Mouse (Mus musculus) adrenal gland, postnatal 25 days (tissue): Measurements from ENCODE around the gene Synm. TPM values are rescaled to one million over a fixed set of nuclear protein-coding genes. Genes with fewer than 3 reads are reported as not detected.

ENCODE experiments used
- DNase-seq: peaks from one replicate; pipeline ENCODE4 v3.0.0; 2021; ENCODE audit warnings: mixed read lengths
- total RNA-seq: library from RNA; stranded (reverse); gene quantifications from 2 replicates; pipeline ENCODE4 v1.2.3, GENCODE M21; 2021

Synm gene
- total RNA-seq, 1 experiment from 2014 or later = 30.0 TPM

DNA sequence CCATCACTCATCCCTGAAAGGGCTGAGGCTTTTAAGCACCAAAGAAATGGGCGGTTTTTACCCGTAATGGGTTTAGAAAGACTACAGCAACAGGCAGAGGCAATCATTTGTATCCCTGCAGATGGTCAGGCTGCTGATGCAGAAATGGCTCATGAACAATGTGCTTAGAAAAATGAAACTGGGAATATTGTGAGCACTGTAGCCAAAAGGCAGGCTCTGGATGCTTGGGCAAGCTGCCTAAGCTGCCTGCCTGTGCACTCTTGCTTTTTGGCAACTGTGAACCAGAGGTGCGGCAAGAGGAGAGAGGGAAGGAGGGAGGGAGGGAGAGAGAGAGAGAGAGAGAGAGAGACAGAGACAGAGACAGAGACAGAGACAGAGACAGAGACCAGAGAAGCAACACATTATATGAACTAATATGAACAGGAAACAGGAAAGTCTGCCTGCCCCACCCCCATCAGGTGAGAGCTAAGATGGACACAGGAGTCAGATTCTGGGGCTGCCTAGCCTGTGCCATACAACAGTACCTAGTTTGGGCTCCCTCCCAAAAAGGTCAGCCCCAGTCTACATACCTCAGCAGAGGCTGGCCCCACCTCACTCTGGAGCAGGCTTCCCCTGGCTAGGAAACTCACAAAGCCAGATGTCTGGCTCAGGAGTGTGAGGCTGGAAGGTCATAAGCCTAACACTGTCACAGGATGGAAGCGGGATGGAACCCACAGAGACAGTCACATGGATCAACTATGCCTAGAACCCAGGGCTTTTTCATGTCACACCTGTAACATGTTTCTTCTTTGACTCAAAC lies 9.9 kb downstream of the Synm start:
- no peak for DNase-seq

DNA sequence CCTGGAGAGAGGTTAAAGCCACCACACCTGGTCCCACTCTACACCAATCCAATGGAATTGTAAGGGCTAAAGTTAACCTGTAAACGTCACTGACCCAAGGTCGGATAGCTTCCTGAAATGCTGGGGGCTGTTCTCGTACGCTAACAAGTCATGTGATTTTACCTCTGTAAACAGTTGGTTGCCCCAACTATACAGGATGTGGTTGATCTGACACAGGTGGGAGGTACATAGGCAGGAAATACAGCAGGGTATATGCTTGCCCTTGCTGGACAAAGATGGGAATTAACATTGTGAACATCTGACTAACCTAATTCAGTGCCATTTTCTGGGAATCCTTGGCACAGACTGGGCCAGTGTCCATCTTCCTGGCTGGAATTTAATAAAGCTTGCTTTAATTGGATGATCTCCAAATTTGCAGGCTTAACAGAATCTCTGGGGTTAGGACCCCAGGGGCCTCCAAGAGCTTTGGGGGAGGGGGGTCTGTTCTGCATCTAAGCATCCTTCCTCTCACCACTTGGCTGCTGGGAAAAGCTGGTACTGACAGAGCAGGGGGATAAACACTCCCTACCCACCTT lies 11.7 kb downstream of the Synm start:
- DNase-seq = no peak

DNA sequence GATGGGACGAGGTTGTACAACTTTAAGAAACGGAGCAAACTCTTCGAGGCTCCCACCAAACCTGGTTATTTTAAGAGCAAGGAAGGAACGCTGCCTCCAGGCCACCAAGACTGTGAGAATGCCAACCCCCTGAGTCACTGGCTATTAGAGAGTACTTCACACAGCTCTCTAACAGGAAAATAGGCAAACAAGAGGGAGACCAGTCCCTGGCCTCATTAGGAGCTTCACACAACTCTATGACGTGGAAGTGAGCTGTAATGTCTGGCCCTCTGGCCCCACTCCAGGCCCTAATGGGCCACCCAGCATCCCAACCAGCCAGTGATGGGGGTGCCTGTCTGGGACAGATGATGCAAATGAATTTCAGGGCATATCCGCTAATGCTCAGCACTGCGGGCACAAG lies 17.8 kb downstream of the Synm start:
- DNase-seq = no peak

DNA sequence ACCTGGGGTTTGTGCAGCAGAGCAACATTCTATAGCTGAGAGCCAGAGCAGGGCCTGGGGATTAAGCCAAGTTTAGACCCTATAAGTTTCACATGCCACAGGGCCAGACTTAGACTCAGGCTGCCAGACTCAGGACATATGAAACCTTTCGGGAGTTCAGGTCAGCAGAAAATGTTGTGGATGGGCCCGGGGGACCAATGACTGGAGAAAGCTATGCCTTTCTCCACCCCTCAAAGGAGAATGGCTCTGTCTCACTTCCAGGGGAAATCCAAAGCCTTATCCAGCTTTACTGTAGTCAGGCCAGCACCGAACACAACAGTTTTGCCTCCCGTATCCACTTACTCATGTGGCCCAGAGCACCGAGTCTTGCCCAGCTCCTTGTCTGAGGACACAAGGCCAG lies 18.7 kb downstream of the Synm start:
- DNase-seq = no peak

DNA sequence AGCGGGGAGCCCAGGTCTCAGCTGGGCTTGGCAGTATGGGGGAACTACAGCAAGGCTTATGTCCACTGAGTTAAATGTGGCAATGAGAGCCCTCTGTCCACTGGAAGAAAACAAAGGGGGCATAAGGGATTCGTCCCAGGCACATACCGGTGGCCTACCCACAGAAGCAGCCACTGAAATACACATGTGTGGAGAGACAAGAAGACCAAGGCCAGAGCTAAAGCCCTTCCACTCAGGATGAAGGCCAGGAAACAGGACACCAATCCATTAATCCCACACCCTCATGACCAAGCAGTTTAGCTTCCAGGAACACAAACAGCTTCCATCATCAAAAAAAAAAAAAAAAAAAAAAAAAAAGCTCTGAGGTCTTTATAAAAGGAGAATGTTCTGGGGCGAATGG lies 19.2 kb downstream of the Synm start:
- DNase-seq = no peak

DNA sequence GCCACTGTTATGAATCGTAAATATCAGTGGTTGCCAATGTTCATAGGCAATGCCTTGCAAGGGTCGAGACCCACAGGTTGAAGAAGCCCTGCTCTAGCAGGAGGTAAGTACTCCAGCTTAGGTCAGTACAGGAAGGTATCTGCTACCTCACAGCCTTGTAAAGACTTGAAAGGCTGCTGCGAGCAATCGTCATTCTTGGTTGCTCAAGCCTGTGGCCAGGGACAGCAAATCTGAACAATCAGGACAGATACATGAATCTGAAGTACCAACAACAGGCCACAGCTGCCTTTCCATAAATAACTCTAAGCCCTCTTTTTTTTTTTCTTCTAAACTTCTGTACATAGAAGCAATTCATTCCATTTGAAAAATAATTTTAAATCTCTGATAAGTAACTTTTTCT lies 27.3 kb downstream of the Synm start:
- DNase-seq = no peak

DNA sequence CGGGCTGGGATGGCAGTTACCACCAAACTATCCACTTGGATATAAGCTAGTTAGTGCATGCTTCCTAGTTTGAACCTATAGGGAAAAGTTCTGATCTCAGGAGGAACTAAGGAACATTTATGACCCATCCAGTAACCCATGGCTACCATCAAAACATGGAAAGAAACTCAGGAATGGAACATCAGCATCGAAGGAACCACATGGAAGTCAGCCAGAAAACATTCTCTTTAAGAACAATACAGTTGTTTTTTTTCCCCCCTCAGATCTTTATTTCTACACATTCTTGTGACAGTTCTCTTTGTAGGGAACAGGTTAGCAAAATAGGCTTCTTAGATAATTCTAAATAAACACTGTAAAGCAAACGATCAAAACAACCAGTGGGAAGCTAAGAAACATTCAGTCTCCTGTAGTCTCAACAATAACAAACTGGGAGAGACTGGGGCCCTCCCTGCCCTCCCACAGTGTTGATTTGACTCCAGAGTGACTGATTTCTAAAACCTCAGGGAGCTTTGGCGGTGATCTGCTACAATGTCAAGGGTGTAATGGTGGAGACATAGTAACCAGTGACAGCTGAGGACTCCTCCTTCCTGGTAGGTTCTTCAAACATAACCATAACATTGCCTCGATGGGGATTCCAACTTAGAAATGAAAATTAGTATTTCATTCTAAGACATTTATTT lies 29.0 kb downstream of the Synm start:
- DNase-seq = no peak

DNA sequence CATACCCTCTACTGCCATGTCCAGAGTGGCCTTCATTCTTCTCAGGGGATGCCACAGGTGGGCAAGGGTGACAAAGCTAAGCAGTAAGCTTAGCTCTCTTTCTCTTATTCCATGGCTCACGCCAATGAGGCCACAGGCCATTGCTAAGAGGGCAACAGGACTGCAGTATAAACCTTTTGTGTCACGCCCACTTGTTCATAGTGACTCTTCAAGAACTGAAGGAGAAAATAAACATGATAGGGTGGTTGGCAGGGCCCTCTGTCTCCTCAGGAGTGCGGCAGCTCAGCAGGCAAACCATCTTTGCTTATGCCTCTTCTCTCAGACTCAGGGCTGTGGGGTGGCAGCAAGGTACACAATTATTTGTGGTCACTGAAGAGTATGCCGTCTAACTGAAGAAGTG lies 30.7 kb downstream of the Synm start:
- DNase-seq = no peak

DNA sequence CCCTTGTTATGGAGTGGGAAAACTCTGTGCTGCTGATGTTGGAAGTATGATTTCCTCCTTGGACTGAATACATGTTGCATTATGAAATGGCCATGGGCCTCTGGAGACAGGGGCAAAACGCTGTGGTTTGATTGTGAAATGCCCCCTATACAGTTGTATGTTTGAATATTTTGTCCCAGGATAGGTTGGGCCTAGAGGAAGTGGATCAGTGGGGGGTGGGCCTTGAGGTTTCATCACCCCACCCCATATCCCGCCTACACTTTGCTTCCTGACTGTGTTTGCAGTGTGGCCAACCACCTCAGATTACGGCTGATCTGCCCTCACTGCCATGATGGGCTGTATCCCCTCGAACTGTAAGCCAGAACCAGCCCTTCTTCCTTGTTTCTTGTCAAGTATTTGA lies 31.3 kb downstream of the Synm start:
- DNase-seq = no peak

DNA sequence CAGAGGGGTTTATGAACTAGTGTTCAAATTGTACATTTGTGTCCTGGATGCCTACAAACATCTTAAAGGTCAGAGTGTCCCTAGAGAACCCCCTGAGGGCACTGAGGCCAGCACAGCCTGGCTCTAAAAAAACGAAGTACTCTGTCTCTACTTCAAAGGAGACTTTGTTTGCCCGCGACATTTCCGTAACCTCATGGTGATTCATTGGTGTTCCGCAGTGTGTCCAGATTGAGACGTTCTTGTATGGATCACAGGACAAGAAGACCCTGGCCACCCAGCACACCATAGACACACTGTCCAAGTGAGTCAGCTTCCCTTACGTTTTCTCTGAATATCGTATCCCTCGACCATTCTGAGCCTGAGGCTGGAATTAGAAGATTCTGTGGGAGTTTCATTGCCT lies 34.5 kb downstream of the Synm start:
- no peak for DNase-seq

DNA sequence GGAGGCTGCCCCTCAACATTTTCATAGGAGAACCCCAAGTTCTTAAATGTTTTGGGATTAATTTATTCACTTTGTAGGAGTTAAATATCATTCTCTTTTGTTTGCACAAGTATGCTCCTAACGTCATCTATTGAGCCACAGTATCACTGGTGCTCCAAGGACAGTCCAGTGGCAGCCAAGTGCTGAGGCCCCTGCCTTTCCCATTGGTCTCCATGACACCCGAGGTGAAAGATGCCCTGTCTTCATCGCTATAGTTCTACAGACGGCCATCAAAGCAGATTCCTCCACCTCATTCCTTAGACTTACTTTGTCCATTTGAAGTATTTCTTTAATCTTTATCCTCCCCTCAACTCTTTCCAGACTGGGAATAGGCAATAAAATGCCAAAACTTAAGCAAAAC lies 35.0 kb downstream of the Synm start:
- no peak for DNase-seq

DNA sequence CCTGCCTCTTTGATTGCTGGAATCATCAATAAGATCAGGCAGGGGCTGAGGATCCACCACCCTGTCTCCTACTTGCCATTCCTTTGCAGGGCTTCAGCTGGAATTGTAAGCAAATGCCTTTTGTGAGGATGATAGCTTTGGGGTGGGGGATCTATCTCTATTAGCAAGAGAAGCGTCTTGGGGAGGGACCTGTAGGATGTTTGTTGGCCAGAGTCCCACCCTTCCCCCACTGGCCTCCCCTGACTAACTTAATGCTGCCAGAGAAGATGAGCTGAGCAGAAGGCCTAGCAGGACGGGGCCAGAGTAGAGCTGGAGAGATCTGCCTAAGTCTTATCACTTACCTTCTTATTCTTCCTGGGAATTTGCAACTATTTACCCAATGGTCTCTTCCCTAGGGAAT lies 37.4 kb downstream of the Synm start:
- no peak for DNase-seq

DNA sequence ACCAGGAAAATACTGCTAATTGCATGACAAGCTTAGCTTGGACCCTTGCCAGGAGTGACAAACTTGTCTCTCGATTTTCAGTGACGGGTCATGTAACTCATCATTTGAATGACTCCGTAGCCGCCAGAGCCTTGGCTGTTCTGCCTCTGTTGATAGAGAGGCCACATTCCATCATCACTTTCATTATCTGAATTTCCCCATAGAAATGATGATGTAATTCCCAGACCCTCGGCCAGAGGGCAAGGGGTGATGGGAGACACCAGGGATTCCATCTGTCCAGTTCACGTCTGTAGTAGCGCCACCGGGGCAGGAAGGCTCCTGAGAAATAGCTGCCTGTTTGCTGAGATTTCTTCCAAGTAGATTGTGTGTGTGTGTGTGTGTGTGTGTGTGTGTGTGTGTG lies 40.7 kb downstream of the Synm start:
- no peak for DNase-seq

DNA sequence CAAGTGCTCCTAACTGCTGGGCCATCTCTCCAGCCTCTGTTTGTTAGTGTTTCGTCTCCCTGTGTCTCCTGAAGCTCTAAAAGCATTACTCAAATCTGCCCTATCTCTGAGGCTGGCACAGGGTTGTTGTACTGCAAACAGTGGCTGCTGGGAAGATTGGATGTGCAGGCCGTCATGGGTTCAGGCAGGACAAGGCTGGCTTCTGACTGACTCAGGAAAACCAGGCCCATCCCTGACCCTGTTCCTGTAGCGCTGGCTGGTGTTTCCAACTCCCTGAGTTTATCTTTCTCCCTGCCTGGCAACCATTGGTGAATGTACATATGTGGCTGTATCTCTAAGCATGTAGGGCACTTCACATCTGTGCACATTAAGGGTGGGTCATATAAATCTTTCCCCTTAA lies 42.0 kb downstream of the Synm start:
- peak; percentile 31 for DNase-seq

DNA sequence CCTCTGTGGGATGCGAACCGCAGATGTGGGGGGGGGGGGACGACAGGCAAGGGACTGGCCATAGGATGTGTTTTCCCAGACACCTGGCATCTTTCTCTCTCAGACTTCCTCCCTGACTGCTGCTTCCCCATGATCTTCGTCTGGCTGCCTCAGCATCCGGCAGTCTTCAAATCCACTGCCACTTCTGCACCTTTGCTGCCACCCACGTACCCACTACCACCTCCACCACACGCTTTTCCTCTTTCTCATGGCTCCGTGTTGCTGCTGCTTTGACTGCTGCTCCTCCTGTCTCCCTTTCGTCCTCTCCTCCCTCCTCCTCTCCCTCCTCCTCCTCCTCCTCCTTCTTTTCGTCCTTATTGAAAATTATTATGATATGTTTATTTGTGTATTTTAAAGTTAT lies 42.6 kb downstream of the Synm start:
- DNase-seq = no peak

DNA sequence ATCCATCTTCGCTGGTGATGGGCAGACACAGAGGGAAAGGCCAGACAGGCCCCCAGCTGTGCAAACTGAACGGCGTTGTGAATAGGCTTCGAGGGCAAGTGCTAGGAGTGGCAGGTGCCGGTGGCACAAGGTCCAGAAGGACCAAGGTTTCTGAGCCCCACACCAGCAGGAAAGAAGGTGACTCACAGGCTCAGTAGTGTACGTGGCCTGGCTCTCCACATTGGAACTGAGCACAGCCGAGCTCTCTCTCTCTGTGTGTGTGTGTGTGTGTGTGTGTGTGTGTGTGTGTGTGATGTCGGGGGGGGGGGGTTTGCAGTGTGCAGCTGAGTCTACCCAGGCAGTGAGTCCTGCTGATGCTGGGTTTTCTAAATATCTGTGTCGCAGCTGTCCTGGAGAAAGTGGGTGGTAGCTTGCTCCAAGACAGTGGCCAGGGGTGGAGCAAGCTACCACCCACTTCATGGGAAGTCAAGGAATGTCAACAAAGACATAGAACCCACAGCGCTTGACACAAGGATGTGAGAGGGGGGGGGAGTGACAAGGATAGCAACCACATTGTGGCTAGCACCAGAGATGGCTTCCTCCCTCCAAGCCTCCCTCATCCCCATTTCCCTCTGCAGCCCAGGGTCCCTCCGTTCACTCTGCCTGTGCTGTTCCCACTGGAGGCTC lies 43.2 kb downstream of the Synm start:
- DNase-seq = no peak

DNA sequence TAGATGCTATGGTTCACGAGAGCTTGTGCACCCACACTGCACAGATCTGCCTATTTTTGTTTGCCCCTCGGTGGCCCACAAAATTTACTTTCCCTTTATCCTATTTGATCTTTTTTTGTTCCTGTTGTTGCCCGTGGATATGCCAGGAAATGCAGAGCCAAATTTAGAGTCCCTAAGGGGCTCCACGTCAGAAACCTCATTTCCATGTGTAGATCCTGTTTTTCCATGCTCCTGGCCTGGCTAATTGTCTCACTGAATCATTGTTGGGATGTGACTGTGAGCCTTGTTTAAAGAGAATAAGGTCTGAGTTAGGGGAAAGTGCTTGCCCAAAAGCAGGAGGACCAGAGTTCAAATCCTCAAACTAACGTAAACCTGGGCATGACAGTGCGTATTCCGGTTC lies 44.4 kb downstream of the Synm start:
- DNase-seq = no peak

DNA sequence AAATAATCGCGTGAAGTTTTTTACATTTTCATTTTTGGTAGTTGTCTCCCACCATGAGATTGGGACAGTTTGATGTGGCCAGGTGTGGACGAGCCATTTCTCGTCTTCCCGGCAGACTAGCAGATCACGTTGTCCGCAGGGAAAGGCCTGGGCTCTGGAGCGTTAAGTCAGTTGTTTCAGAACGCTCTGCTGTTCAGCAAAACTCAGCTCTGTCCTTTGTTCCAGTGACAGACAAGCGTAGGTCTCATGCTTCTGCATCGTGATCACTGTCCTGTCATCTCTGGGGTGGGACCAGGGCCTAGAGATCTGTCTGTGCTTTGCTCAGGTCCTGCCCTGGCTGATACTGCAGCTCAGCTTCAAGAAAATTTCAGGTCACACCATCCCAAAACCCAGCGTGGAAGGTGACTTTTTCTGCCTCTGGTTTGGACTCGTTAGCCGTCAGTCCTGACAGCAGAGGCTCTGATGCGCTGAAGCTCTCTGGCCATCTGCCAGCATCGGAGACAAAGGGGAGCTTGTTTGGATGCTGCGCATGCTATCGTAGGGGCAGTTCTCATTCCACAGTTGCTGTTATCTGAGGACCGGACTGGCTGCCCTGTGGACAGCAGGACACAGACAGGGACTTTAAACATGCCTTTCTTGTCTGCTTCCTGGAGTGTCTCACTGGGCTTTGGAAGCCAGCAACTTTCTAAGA lies 45.6 kb downstream of the Synm start:
- no peak for DNase-seq

DNA sequence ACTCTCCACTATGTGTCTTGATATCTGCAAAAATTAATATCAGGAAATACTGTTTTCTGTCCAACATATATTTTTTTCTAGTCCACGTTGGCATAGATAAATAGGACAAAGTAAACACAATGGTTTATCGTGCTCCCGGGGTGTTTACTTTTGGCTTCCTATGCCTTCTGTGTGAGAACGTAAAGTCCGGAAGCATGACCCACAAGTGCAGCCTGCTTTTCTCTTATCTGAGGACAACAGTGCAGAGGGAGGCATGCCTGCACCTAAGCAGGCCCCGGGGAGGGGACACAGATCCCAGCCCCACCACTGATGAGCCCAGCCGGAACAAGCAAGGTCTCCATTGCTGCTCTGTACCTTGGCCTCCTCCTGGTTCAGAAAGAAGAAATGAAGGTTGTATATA lies 49.3 kb downstream of the Synm start:
- DNase-seq = no peak

DNA sequence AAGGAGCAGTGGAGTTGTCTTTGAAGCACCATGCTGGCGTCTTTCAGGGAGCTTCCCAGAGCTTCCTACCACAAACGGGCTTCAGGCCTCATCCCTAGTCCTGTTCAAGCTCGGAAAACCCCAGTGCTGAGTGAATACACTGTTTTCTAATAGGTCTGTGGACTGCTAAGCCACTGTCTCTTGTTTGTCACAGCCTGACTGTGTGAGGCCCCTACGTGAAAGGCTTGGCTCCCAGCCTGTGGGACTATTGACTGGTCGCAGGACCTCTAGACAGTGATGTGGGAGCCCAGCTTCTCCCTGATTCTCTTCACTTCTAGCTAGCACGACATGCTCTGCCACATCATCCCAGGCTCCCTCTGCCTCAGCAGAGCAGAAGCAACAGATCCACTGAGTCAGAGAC lies 51.4 kb downstream of the Synm start:
- no peak for DNase-seq

DNA sequence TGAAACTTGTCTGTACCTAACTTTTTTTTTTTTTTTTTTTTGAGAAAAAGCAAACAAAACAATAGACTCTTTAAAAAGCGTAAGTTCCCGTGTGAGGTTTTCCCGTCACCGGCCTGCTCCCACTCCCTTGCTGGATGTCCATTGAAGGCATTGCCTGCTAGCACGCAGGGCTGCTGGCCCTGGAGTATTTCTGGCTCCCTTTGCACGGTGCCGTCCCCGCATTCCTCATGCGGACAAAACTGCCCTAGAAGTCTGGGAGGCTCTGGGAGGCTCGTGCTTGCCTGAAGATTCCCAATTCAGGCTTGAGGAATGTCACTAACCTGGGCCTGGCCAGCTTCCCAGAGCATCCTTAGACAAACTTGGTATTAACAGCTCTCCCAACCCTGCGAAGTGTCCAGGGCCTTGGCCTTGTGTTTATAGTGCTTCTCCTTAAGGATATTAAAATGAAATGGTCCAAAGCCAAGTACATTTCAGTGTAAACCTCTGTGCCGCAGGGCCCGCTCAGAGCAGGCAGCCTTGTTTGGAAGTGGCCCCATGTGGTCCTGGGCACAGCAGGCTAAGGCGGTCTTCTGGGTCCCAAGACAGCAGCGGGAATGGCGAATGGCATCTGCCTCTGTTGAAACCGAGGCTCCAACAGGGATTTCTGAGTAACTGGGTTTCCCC lies 58.2 kb downstream of the Synm start:
- DNase-seq = no peak

DNA sequence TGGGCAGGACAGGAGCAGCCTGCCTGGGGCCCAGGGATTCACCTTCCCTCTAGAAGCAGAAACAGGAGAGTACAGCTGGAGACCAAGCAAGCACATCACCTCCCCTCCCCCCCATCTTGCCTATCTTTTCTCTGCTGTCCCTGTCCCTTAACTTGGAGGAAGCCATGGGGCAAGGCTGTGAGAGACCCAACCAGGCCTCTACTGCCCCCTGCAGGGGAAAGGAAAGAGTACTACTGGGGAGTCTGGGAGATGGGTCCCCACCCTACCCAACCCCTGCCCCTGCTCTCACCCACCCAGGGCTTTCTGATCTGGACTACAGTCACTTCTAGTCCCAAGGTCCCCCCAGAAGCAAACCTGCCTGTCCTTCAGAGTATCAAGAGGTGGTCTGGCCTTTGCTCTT lies 58.7 kb downstream of the Synm start:
- peak; percentile 49 for DNase-seq
